Mouse (Mus musculus): ENCODE data around the gene Lzic. TPM values are rescaled to one million over a fixed set of nuclear protein-coding genes. Genes with fewer than 3 reads are reported as not detected.

The Lzic gene
- total and polyA plus RNA-seq, 3 experiments, result 25.0 to 26.2 TPM; not detected in 1

- TF ChIP-seq MAZ (IDR thresholded peaks at IDR 0.05; ENCODE audit: low read depth, low read length) (0 out of 2 replicates have a peak, but pooled peaks have one; percentile 14), MEF2A (IDR thresholded peaks at IDR 0.05; ENCODE audit: extremely low read depth, insufficient replicate concordance, low read depth, low read length, poor library complexity, severe bottlenecking) (no peak), TBP (IDR thresholded peaks at IDR 0.05; ENCODE audit: low read depth, low read length) (no peak), GATA1 (IDR thresholded peaks at IDR 0.05; ENCODE audit: low read depth, low read length) (no peak), HCFC1 (IDR thresholded peaks at IDR 0.05; ENCODE audit: low read depth, low read length) (0 out of 2 replicates have a peak, but pooled peaks have one; percentile 10), ETS1 (IDR thresholded peaks at IDR 0.05; ENCODE audit: low read depth, low read length) (peak; percentile 51; the same call in 1 of the 2 replicates), USF1 (IDR thresholded peaks at IDR 0.05; ENCODE audit: low read depth, low read length) (no peak)
These were observed 40.6 kb upstream of the Lzic start (continued) for GRCm38 (mm10) chr4:149444465-149444864.

- H3K9ac ChIP-seq (ENCODE audit: control insufficient read depth, low read depth, low read length, poor library complexity, severe bottlenecking), result peak overlapping the region; percentile 64
- peaks cover 10 to 18% of the 10 kb centered on the region in 2 experiments for H3K4me1 ChIP-seq (ENCODE audit: control insufficient read depth in 1 of 2, insufficient read depth in 2 of 2, low read length in 2 of 2)
- H3K79me2 ChIP-seq (ENCODE audit: control insufficient read depth, insufficient read depth, low read length, poor library complexity), result no peaks in the 10 kb centered on the region; the same call in 1 of the 2 replicates
- no peaks in the 10 kb centered on the region for H3K27me3 ChIP-seq (ENCODE audit: control insufficient read depth in 1 of 2, insufficient read depth in 2 of 2, low read length in 2 of 2)
- peak overlapping the region; percentile 52 to 67 for H3K4me3 ChIP-seq (ENCODE audit: control insufficient read depth in 1 of 2, insufficient read depth in 1 of 2, low read depth in 2 of 2, low read length in 2 of 2)
- peaks cover 0 to 22% of the 10 kb centered on the region in 2 experiments; a peak in 2 of 4 replicates for H3K36me3 ChIP-seq (ENCODE audit: control insufficient read depth in 1 of 2, insufficient read depth in 2 of 2, low read length in 2 of 2)
- no peaks in the 10 kb centered on the region for H3K9me3 ChIP-seq (replicated peaks; ENCODE audit: insufficient read depth, low read length)
- peak overlapping the region; percentile 68 for H3K27ac ChIP-seq (ENCODE audit: control insufficient read depth, low read depth, low read length)
- peak; percentile 93 for DNase-seq (ENCODE audit: low read depth, low spot score)
- TF ChIP-seq SIN3A (IDR thresholded peaks at IDR 0.05; ENCODE audit: low read length) (peak; percentile 93), GATA1 (IDR thresholded peaks at IDR 0.05; ENCODE audit: low read depth, low read length) (no peak), UBTF (IDR thresholded peaks at IDR 0.05; ENCODE audit: borderline replicate concordance, insufficient read depth, low read depth, low read length) (peak; percentile 96), ZKSCAN1 (IDR thresholded peaks at IDR 0.05; ENCODE audit: low read depth, low read length) (no peak), TAL1 (IDR thresholded peaks at IDR 0.05; ENCODE audit: low read length) (no peak), MEF2A (IDR thresholded peaks at IDR 0.05; ENCODE audit: extremely low read depth, insufficient replicate concordance, low read depth, low read length, poor library complexity, severe bottlenecking) (no peak), CHD1 (IDR thresholded peaks at IDR 0.05; ENCODE audit: low read depth, low read length) (0 out of 2 replicates have a peak, but pooled peaks have one; percentile 44), ELF1 (IDR thresholded peaks at IDR 0.05; ENCODE audit: low read depth, low read length) (peak; percentile 75), CHD2 (IDR thresholded peaks at IDR 0.05; ENCODE audit: low read length) (no peak), MAFK (IDR thresholded peaks at IDR 0.05; ENCODE audit: borderline replicate concordance, low read depth, low read length) (no peak), ZC3H11A (IDR thresholded peaks at IDR 0.05; ENCODE audit: low read depth, low read length) (peak; percentile 33; the same call in 1 of the 2 replicates), SMC3 (IDR thresholded peaks at IDR 0.05; ENCODE audit: low read depth, low read length) (peak; percentile 64), MAZ (IDR thresholded peaks at IDR 0.05; ENCODE audit: low read depth, low read length) (peak; percentile 74; the same call in 1 of the 2 replicates), JUND (IDR thresholded peaks at IDR 0.05; ENCODE audit: low read depth, low read length) (no peak), RCOR1 (IDR thresholded peaks at IDR 0.05; ENCODE audit: low read depth, low read length) (peak; percentile 26; the same call in 1 of the 2 replicates), POLR2AphosphoS5 (IDR thresholded peaks at IDR 0.05; ENCODE audit: borderline replicate concordance, low read depth, low read length) (no peak), TCF12 (IDR thresholded peaks at IDR 0.05; ENCODE audit: low read depth, low read length) (no peak), RAD21 (IDR thresholded peaks at IDR 0.05; ENCODE audit: low read depth, low read length) (peak; percentile 29), MYB (IDR thresholded peaks at IDR 0.05; ENCODE audit: low read depth, low read length) (no peak), ZNF384 (IDR thresholded peaks at IDR 0.05; ENCODE audit: low read depth, low read length) (no peak), E2F4 (IDR thresholded peaks at IDR 0.05; ENCODE audit: borderline replicate concordance, low read depth, low read length) (peak; percentile 86; the same call in 1 of the 2 replicates), ETS1 (IDR thresholded peaks at IDR 0.05; ENCODE audit: low read depth, low read length) (peak; percentile 84), KAT2A (conservative IDR thresholded peaks at IDR 0.05; ENCODE audit: low read depth, low read length) (no peak; the same call in 1 of the 2 replicates), POLR2A (IDR thresholded peaks at IDR 0.05; ENCODE audit: control insufficient read depth in 1 of 2, insufficient read depth in 1 of 2, low read depth in 1 of 2, low read length in 2 of 2, poor library complexity in 1 of 2) (peak; percentile 72 to 77), ZMIZ1 (IDR thresholded peaks at IDR 0.05; ENCODE audit: low read depth, low read length) (no peak), EP300 (IDR thresholded peaks at IDR 0.05; ENCODE audit: low read depth in 1 of 2, low read length in 2 of 2) (peak in 1 of 2 experiments; percentile 3; a peak in 2 of 4 replicates), CTCF (IDR thresholded peaks at IDR 0.05 in 2 of 3, conservative IDR thresholded peaks at IDR 0.05 in 1 of 3; ENCODE audit: control insufficient read depth in 1 of 3, insufficient read depth in 1 of 3, low read depth in 2 of 3, low read length in 3 of 3, poor library complexity in 1 of 3, severe bottlenecking in 1 of 3) (peak; percentile 41 to 68 (median 66)), NRF1 (IDR thresholded peaks at IDR 0.05; ENCODE audit: insufficient read depth, low read depth, low read length, poor library complexity, severe bottlenecking) (0 out of 2 replicates have a peak, but pooled peaks have one; percentile 6)
These were observed 39.9 kb upstream of the Lzic start for GRCm38 (mm10) chr4:149444964-149445701.
